Mouse (Mus musculus): Measurements from ENCODE around the gene Cdc42ep3. TPM values are rescaled to one million over a fixed set of nuclear protein-coding genes. Genes with fewer than 3 reads are reported as not detected.
A peak's percentile ranks its signal among the peaks of the same experiment; 100 is the strongest.

The Cdc42ep3 gene
- polyA plus RNA-seq, 1 experiment from 2014 or later: 48.5 TPM

GRCm38 (mm10) chr17:79356071-79356601, 1.2 kb upstream of the Cdc42ep3 start:
- WGBS: 10% methylated on average over 24 of the region's 24 CpGs

DNA sequence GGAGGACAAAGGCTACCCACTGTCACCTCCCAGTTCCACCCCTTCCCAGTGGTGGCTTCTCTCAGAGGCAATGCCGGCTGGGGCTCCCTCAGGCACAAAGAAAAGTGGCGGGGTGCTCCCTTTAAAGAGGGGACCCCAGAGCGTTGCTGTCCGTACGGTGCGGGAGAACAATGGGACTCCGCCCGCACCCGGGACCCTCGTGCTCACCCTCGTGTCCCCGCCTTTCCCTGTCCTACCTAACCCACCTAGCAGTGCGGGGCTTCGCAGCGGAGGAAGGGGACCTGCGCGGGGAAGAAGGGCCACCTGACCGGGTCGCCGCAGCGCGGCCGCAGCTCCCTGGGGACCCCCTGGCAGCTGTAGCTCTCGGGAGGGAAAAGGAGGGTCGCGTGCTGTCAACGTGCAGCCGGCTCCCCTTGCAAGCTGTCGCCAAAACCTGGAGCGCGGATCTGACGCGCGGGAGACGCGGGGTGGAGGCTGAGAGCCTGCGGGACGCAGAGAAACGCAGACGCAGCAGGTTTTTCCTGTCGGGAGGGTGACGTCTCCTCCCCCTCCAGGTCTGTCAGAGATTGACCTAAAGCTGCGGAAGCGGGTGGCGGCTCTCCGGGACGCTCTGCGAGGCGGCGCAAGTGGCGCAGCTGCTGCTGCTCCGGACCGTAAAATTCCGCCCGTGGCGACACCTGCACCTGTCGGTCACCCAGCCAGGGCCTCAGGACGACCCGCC, 540 bp upstream of the Cdc42ep3 start:
- Histone ChIP-seq H3K4me3 (peak overlapping the region; percentile 84), H3K4me2 (replicated peaks) (peak overlapping the region; percentile 87), H3K27me3 (0 out of 2 replicates have a peak, but pooled peaks cover 3% of the 10 kb centered on the region), H3K9ac (replicated peaks) (peak overlapping the region; percentile 86), H3K36me3 (no peaks in the 10 kb centered on the region; the same call in 1 of the 2 replicates), H3K9me3 (no peaks in the 10 kb centered on the region), H3K27ac (replicated peaks) (peak overlapping the region; percentile 91), H3K4me1 (peaks cover 22% of the 10 kb centered on the region)
- under 1% methylated on average over 59 of the region's 59 CpGs for WGBS
- ATAC-seq (replicated peaks): peak; percentile 80

More at GRCm38 (mm10) chr17:79356071-79356601, 1.2 kb upstream of the Cdc42ep3 start:
- H3K9ac ChIP-seq (replicated peaks): peak overlapping the region; percentile 86
- no peaks in the 10 kb centered on the region for H3K36me3 ChIP-seq
- H3K4me2 ChIP-seq (replicated peaks): peak overlapping the region; percentile 87
- H3K27ac ChIP-seq (replicated peaks): 0 out of 2 replicates have a peak overlapping the region, but pooled peaks have one; percentile 91
- H3K27me3 ChIP-seq: 0 out of 2 replicates have a peak, but pooled peaks cover 3% of the 10 kb centered on the region
- H3K4me1 ChIP-seq: peaks cover 21% of the 10 kb centered on the region
- ATAC-seq (replicated peaks): peak; percentile 18
- H3K9me3 ChIP-seq: no peaks in the 10 kb centered on the region
- H3K4me3 ChIP-seq: peak overlapping the region; percentile 84

DNA sequence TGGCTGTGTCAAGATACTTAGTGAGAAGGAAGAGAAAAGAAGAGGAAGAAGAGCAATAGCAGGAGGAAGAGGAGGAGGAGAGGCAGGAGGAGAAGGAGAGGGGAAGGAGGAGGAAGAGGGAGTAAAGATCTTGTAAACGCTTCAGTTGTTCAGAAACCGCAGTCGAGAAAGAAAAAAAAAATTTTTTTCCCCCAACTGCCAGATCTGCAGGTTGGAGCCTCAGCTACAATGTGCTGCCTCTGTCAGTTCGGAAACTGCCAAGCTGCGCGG, 782 bp downstream of the Cdc42ep3 start:
- WGBS: 4% methylated on average over 6 of the region's 6 CpGs
- ATAC-seq (replicated peaks): no peak
- H3K9me3 ChIP-seq: no peaks in the 10 kb centered on the region
- no peaks in the 10 kb centered on the region; the same call in 1 of the 2 replicates for H3K36me3 ChIP-seq
- peaks cover 25% of the 10 kb centered on the region for H3K4me1 ChIP-seq
- H3K9ac ChIP-seq (replicated peaks): peak overlapping the region; percentile 86
- H3K4me2 ChIP-seq (replicated peaks): peak overlapping the region; percentile 87
- peak overlapping the region; percentile 91 for H3K27ac ChIP-seq (replicated peaks)
- 0 out of 2 replicates have a peak, but pooled peaks cover 3% of the 10 kb centered on the region for H3K27me3 ChIP-seq
- peak overlapping the region; percentile 84 for H3K4me3 ChIP-seq

DNA sequence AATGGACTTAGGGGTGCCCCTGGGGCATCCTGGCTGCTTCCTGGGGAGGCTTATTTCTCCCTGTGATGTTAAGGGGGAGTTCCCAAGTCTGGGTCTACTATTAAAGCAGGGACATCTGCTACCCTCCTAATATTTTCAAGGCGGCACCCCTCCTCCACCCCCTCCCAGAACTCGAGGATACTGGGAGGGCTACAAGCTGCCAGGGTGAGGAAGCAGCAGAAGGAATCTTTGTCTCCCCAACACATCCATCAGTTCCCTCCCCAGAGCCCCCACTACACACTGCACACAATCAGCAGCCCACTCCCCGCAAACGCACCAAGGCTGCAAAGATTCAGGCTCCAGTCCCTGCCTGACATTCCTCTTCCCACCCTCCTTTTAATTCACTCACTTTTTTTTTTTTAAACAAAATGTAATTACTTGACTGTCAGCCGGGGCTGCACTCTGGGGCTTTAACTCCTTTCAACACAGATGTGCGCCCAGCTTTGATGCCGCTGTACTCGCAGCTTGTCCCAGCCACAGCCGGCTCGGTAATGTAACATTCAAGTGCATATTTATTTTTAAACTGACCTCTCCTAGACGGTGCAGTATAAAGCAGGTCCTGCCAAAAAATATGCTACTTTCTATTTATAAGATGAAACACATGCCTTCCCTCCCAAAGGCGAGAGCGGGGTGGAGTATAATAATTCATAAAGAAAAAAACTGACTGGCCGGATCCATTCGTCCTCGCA, 1.3 kb downstream of the Cdc42ep3 start:
- peak; percentile 5; the same call in 1 of the 2 replicates for ATAC-seq (replicated peaks)
- Histone ChIP-seq H3K9me3 (no peaks in the 10 kb centered on the region), H3K27ac (replicated peaks) (peak overlapping the region; percentile 91), H3K9ac (replicated peaks) (peak overlapping the region; percentile 86), H3K4me3 (peak overlapping the region; percentile 84), H3K4me2 (replicated peaks) (peak overlapping the region; percentile 87), H3K36me3 (no peaks in the 10 kb centered on the region; the same call in 1 of the 2 replicates), H3K27me3 (0 out of 2 replicates have a peak, but pooled peaks cover 3% of the 10 kb centered on the region), H3K4me1 (peaks cover 25% of the 10 kb centered on the region)
- 3% methylated on average over 16 of the region's 16 CpGs for WGBS

GRCm38 (mm10) chr17:79350751-79351191, 4.1 kb downstream of the Cdc42ep3 start:
- Histone ChIP-seq H3K4me1 (peaks cover 22% of the 10 kb centered on the region), H3K9me3 (no peaks in the 10 kb centered on the region), H3K4me3 (no peak overlapping the region), H3K4me2 (replicated peaks) (no peak overlapping the region), H3K36me3 (no peaks in the 10 kb centered on the region; the same call in 1 of the 2 replicates), H3K27ac (replicated peaks) (no peak overlapping the region), H3K9ac (replicated peaks) (no peak overlapping the region), H3K27me3 (no peaks in the 10 kb centered on the region)
- no peak for ATAC-seq (replicated peaks)
- WGBS: 83% methylated on average over 11 of the region's 11 CpGs

DNA sequence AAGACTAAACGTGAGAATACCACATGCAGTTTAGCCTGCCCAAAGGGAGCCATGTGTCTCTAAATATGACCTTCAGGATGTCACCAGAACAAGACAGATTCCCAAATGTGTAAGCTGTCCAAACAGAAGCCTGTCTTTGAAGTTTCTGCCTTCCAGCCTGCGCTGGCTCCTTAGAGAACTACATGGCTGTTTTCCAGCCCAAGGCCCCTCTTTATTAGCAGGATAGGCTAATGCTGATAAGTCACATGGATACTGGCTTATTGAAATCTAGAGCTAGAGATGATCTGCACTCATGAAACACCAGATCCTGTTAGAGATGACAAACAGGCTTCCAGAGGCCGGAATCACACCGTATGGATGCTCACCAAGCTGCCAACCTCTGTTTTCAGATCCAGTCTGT, 5.5 kb downstream of the Cdc42ep3 start:
- Histone ChIP-seq H3K36me3 (no peaks in the 10 kb centered on the region; the same call in 1 of the 2 replicates), H3K27ac (replicated peaks) (no peak overlapping the region), H3K4me1 (peaks cover 22% of the 10 kb centered on the region), H3K4me2 (replicated peaks) (no peak overlapping the region), H3K4me3 (no peak overlapping the region), H3K9ac (replicated peaks) (no peak overlapping the region), H3K27me3 (no peaks in the 10 kb centered on the region), H3K9me3 (no peaks in the 10 kb centered on the region)
- 77% methylated on average over 4 of the region's 4 CpGs for WGBS
- ATAC-seq (replicated peaks): no peak

GRCm38 (mm10) chr17:79347920-79348589, 6.8 kb downstream of the Cdc42ep3 start:
- H3K4me3 ChIP-seq: no peak overlapping the region
- H3K27me3 ChIP-seq: no peaks in the 10 kb centered on the region
- no peak for ATAC-seq (replicated peaks)
- H3K4me2 ChIP-seq (replicated peaks): no peak overlapping the region
- no peaks in the 10 kb centered on the region; the same call in 1 of the 2 replicates for H3K36me3 ChIP-seq
- H3K9ac ChIP-seq (replicated peaks): no peak overlapping the region
- no peak overlapping the region for H3K27ac ChIP-seq (replicated peaks)
- H3K9me3 ChIP-seq: no peaks in the 10 kb centered on the region
- H3K4me1 ChIP-seq: peaks cover 20% of the 10 kb centered on the region
- WGBS: 79% methylated on average over 7 of the region's 7 CpGs

DNA sequence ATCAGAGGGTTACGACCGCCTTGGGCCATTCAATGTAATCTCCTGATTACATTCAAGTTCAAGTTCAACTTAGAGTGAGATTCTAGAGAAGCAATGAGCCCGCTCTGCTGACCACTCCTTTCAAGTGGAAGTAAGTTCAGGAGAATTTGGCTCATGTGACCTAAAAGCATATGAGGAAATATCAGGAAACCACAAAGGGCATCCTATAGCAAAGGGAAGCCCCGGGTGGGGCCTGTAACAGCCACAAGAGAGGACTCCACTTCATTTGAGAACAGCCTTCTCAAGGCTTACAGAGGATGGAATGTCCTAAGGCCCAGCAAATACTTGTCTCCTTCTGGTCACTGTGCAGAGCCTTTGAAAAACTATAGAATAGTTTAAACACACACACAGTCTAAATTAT, 7.6 kb downstream of the Cdc42ep3 start:
- H3K36me3 ChIP-seq: no peaks in the 10 kb centered on the region; the same call in 1 of the 2 replicates
- WGBS: 95% methylated on average over 4 of the region's 4 CpGs
- no peaks in the 10 kb centered on the region for H3K27me3 ChIP-seq
- no peak overlapping the region for H3K27ac ChIP-seq (replicated peaks)
- no peak overlapping the region for H3K4me2 ChIP-seq (replicated peaks)
- no peak overlapping the region for H3K4me3 ChIP-seq
- peaks cover 13% of the 10 kb centered on the region for H3K4me1 ChIP-seq
- H3K9ac ChIP-seq (replicated peaks): no peak overlapping the region
- no peak for ATAC-seq (replicated peaks)
- H3K9me3 ChIP-seq: no peaks in the 10 kb centered on the region

- Histone ChIP-seq H3K4me2 (replicated peaks) (no peak overlapping the region), H3K4me1 (peaks cover 7% of the 10 kb centered on the region), H3K9me3 (no peaks in the 10 kb centered on the region), H3K36me3 (no peaks in the 10 kb centered on the region), H3K27ac (replicated peaks) (no peak overlapping the region), H3K4me3 (no peak overlapping the region), H3K9ac (replicated peaks) (no peak overlapping the region), H3K27me3 (no peaks in the 10 kb centered on the region)
- ATAC-seq (replicated peaks): no peak
- 92% methylated on average over 25 of the region's 25 CpGs for WGBS
These were observed 9.7 kb downstream of the Cdc42ep3 start for GRCm38 (mm10) chr17:79345001-79345709.

DNA sequence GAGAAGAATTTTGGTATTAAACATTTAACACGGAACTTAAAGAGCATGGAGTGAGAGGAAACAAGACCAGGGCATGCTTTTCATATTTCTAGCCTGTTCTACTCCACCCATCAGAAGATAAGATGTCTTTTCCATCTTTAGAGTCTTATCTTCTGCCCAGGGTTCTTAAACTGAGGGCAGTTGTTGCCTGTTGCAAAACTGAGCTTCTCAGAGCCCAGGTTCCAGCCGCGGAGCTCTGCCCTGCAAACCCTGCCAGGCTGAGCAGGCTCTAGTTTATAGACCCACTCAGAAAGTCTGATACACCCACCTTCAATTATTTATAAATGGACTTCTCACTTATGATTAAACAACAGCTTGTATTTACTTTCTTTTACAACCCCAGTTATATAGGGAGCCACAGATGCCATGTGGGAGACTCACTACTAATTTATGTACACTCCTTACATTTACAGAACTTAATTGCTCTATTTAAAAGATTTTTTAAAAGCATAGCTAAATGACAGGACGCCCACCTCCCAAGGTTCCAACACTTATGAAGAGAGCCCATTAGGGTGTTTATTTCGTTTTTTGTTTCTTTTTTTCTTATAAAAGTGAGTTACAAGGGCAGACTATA, 11.5 kb downstream of the Cdc42ep3 start:
- no peak for ATAC-seq (replicated peaks)
- H3K27me3 ChIP-seq: no peaks in the 10 kb centered on the region

More for the DNA sequence above, 11.5 kb downstream of the Cdc42ep3 start:
- Histone ChIP-seq H3K4me2 (replicated peaks) (no peak overlapping the region), H3K4me1 (peaks cover 11% of the 10 kb centered on the region; the same call in 1 of the 2 replicates), H3K4me3 (no peak overlapping the region), H3K36me3 (no peaks in the 10 kb centered on the region), H3K9ac (replicated peaks) (no peak overlapping the region), H3K27ac (replicated peaks) (no peak overlapping the region), H3K9me3 (no peaks in the 10 kb centered on the region)
- 57% methylated on average over 5 of the region's 5 CpGs for WGBS

Data from forebrain, embryonic 15.5 days (tissue).